Mouse (Mus musculus) thymus, adult 2 months (tissue): ENCODE data around the gene Flnc. TPM values are rescaled to one million over a fixed set of nuclear protein-coding genes. Genes with fewer than 3 reads are reported as not detected.

ENCODE experiments used
- DNase-seq: peaks from one replicate; pipeline ENCODE4 v3.0.0; 2021
- H3K27ac ChIP-seq: fragments of 200-500 bp; 2 replicates; pipeline ENCODE4 v1.5.1; 2012; ENCODE audit warnings: low read length, control low read depth; ENCODE audit not compliant: control insufficient read depth, insufficient read depth
- H3K27me3 ChIP-seq: fragments of 200-500 bp; 2 replicates; pipeline ENCODE4 v1.6.1; 2012; ENCODE audit warnings: mild to moderate bottlenecking, low read length, moderate library complexity, mixed read lengths; ENCODE audit not compliant: control insufficient read depth, insufficient read depth
- H3K36me3 ChIP-seq: fragments of 200-500 bp; 2 replicates; pipeline ENCODE4 v1.6.1; 2012; ENCODE audit warnings: mild to moderate bottlenecking, low read length, moderate library complexity; ENCODE audit not compliant: control insufficient read depth, insufficient read depth
- H3K4me1 ChIP-seq: fragments of 200-500 bp; replicated peaks from 2 replicates; pipeline ENCODE4 v1.6.1; 2012; ENCODE audit warnings: low read length; ENCODE audit not compliant: control insufficient read depth, insufficient read depth
- H3K4me3 ChIP-seq: fragments of 200-500 bp; 2 replicates; pipeline ENCODE4 v1.5.1; 2012; ENCODE audit warnings: mild to moderate bottlenecking, low read length, control low read depth, moderate library complexity; ENCODE audit not compliant: control insufficient read depth, insufficient read depth
- CTCF ChIP-seq: fragments of 200-500 bp; IDR thresholded peaks from 2 replicates; pipeline ENCODE4 v1.5.1; 2012; ENCODE audit warnings: mild to moderate bottlenecking, control low read depth, low read length, moderate library complexity, borderline replicate concordance; ENCODE audit not compliant: control insufficient read depth, poor library complexity, insufficient read depth; ENCODE audit errors: extremely low read depth
- POLR2A ChIP-seq: fragments of 200-500 bp; IDR thresholded peaks from 2 replicates; pipeline ENCODE4 v1.6.1; 2012; ENCODE audit warnings: mild to moderate bottlenecking, low read length, control low read depth, moderate library complexity; ENCODE audit not compliant: control insufficient read depth, poor library complexity, insufficient read depth; ENCODE audit errors: extremely low read depth
- WGBS: fragments of 180-500 bp; shearing (Covaris S2); methylation state at CpG from one replicate; pipeline ENCODE4 v1.1.7; 2018; 5-methylcytosine and 5-hydroxymethylcytosine counted together
- polyA plus RNA-seq: library from polyadenylated mRNA; depleted of rRNA; stranded (reverse); fragments of >200 nt; gene quantifications from 2 replicates; pipeline ENCODE4 v1.2.3, GENCODE M21; 2012; rRNA removed

The Flnc gene
- polyA plus RNA-seq, 1 experiment: 2.5 TPM

DNA sequence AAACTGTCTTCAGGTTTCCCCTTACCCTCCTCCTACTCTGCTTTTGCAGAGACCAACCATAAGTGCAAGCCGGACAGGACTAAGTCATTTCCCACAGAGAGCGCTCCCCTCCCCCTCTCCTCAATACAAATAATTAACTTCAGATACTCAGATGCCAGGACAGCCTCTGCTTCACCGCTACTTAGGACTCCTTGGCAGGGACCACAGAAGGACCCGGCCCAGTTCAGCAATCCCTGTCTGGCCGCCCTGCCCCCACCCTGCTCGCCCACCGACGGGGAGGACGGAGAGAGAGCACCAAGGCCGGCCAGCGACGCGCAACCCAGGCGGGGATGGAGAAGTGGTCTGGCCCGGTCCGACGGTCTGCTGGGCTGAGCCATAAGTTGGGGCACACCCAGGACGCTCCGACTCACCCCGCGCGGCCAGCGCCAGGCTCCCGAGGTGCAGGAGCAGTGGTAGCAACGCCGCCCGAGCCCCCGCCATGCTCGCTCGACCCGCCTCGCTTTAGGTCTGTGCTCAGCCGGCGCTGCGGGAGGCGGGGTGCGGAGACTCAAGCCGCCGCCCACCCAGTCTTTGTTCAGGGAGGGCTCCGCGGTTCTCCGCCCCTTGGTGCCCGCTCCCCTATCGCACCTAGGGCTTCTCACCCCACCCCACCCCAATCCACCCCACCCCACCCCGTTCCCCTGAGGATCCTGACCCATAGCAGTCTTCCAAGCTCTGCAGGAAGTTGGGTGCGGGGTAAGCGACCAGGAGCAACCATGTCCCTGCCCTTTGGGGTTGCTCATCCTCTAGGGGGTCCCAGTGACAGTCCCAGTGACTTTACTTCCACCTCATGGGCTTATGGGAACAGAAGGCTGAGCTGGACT is 74.6 kb downstream of the Flnc start, which contains the start of gene Kcp:
TSS of gene Kcp (minus strand) at position 506 of the 863 bp plus-strand sequence.
- DNase-seq: no peak
- H3K4me3 ChIP-seq: no peak within 1 kb of the TSS
- H3K27ac ChIP-seq: no peak within 1 kb of the TSS
- TF ChIP-seq POLR2A: no peak
- no peak for TF ChIP-seq CTCF
- 0 out of 2 replicates have a peak, but pooled peaks cover under 1% of the 10 kb centered on the region for H3K4me1 ChIP-seq
- 5% methylated on average over 47 of the region's 47 CpGs for WGBS
- H3K36me3 ChIP-seq: no peaks in the 10 kb centered on the region
- peaks cover 6% of the 10 kb centered on the region; the same call in 1 of the 2 replicates for H3K27me3 ChIP-seq

GRCm38 (mm10) chr6:29509086-29509485 is 76.0 kb downstream of the Flnc start:
- H3K36me3 ChIP-seq: no peaks in the 10 kb centered on the region
- no peak for DNase-seq
- TF ChIP-seq POLR2A (no peak), CTCF (no peak)
- H3K27ac ChIP-seq: no peak overlapping the region
- H3K4me3 ChIP-seq: no peak overlapping the region
- 87% methylated on average over 2 of the region's 2 CpGs for WGBS
- H3K4me1 ChIP-seq: peaks cover 7% of the 10 kb centered on the region
- H3K27me3 ChIP-seq: peaks cover 6% of the 10 kb centered on the region; the same call in 1 of the 2 replicates

Other genes with a start within 250 kb of the Flnc start
- gene Impdh1, start 216.9 kb upstream of the Flnc start, polyA plus RNA-seq: 323 and 354 TPM in 2 replicates
- gene Hilpda, start 160.8 kb upstream of the Flnc start, polyA plus RNA-seq: 31.3 and 35.9 TPM in 2 replicates
- gene Fam71f2, start 153.7 kb upstream of the Flnc start, polyA plus RNA-seq: 2.5 and 2.7 TPM in 2 replicates
- gene Fam71f1, start 114.1 kb upstream of the Flnc start, polyA plus RNA-seq: not detected in 2 replicates
- gene Calu, start 85.2 kb upstream of the Flnc start, polyA plus RNA-seq: 35.2 and 41.9 TPM in 2 replicates
- gene Opn1sw, start 44.8 kb upstream of the Flnc start, polyA plus RNA-seq: 0.04 TPM in 1 of 2 replicates, not detected in the other
- gene Ccdc136, start 36.9 kb upstream of the Flnc start, polyA plus RNA-seq: 0.61 and 1.3 TPM in 2 replicates
- 294 and 381 TPM in 2 replicates for gene Atp6v1f, start 34.5 kb downstream of the Flnc start, polyA plus RNA-seq
- gene Atp6v1fnb, start 38.2 kb downstream of the Flnc start, polyA plus RNA-seq: 0.22 and 0.34 TPM in 2 replicates
- gene Kcp, start 74.7 kb downstream of the Flnc start, polyA plus RNA-seq: 2.9 and 3.0 TPM in 2 replicates
- 37.3 and 46.4 TPM in 2 replicates for gene Irf5, start 93.4 kb downstream of the Flnc start, polyA plus RNA-seq
- 62.6 and 63.7 TPM in 2 replicates for gene Tnpo3, start 176.6 kb downstream of the Flnc start, polyA plus RNA-seq